Mouse (Mus musculus) mammary gland, adult 2 months (tissue): ENCODE measurements around the gene Reep1. TPM values are rescaled to one million over a fixed set of nuclear protein-coding genes. Genes with fewer than 3 reads are reported as not detected.

Experiments
- polyA plus RNA-seq: library from polyadenylated mRNA; depleted of rRNA; stranded (reverse); fragments of >200 nt; gene quantifications from 2 replicates; pipeline ENCODE4 v1.2.3, GENCODE M21; 2012; ENCODE audit warnings: low replicate concordance; rRNA removed

Gene Reep1
- 1.8 and 9.1 TPM in 2 replicates for polyA plus RNA-seq

GRCm38 (mm10) chr6:71707511-71708501, at the start of gene Reep1:
Gene Reep1, plus strand, starts transcription at chr6:71707561.

GRCm38 (mm10) chr6:71826869-71827268, 119.5 kb downstream of the Reep1 start, which contains the start of gene Mrpl35:
Gene Mrpl35, minus strand, starts transcription at chr6:71826969.

GRCm38 (mm10) chr6:71830690-71831580, 123.6 kb downstream of the Reep1 start, which contains the start of gene Immt:
Gene Immt, plus strand, starts transcription at chr6:71831331.

Other genes starting within 250 kb of the Reep1 start
- gene Rnf103, start 213.7 kb upstream of the Reep1 start, polyA plus RNA-seq = 11.6 and 29.7 TPM in 2 replicates
- 23.8 and 64.4 TPM in 2 replicates for gene Chmp3, start 163.8 kb upstream of the Reep1 start, polyA plus RNA-seq
- 8.7 and 20.0 TPM in 2 replicates for gene Kdm3a, start 74.6 kb upstream of the Reep1 start, polyA plus RNA-seq
- 4.7 and 16.4 TPM in 2 replicates for gene Mrpl35, start 119.4 kb downstream of the Reep1 start, polyA plus RNA-seq
- 50.8 and 91.5 TPM in 2 replicates for gene Immt, start 123.8 kb downstream of the Reep1 start, polyA plus RNA-seq
- gene Ptcd3, start 201.2 kb downstream of the Reep1 start, polyA plus RNA-seq = 7.2 and 21.5 TPM in 2 replicates
- gene Polr1a, start 201.5 kb downstream of the Reep1 start, polyA plus RNA-seq = 14.7 and 15.1 TPM in 2 replicates